Mouse (Mus musculus) C2C12 (cell line): ENCODE results near the gene Dpy30. TPM values are rescaled to one million over a fixed set of nuclear protein-coding genes. Genes with fewer than 3 reads are reported as not detected.

ENCODE experiments used
- H3K27me3 ChIP-seq: one replicate; pipeline ENCODE4 v1.6.1; 2011; ENCODE audit not compliant: control insufficient read depth, insufficient read depth, insufficient read length
- H3K36me3 ChIP-seq: one replicate; pipeline ENCODE4 v1.6.1; 2011; ENCODE audit not compliant: control insufficient read depth, insufficient read depth
- H3K4me3 ChIP-seq: one replicate; pipeline ENCODE4 v1.5.1; 2011; ENCODE audit warnings: mild to moderate bottlenecking, control low read depth; ENCODE audit not compliant: poor library complexity, insufficient read depth, severe bottlenecking
- H3K79me2 ChIP-seq: one replicate; pipeline ENCODE4 v1.6.1; 2011; ENCODE audit not compliant: control insufficient read depth, insufficient read depth
- H3K79me3 ChIP-seq: one replicate; pipeline ENCODE4 v1.6.1; 2011; ENCODE audit warnings: low read depth, control low read depth
- H3ac ChIP-seq: one replicate; pipeline ENCODE3; 2011; ENCODE audit warnings: low read depth; ENCODE audit not compliant: control insufficient read depth, insufficient read length
- CEBPB ChIP-seq: IDR thresholded peaks from one replicate; pipeline ENCODE4 v1.6.1; 2011; ENCODE audit warnings: low read depth, mild to moderate bottlenecking, control low read depth, moderate library complexity
- CTCF ChIP-seq: IDR thresholded peaks from one replicate; pipeline ENCODE4 v1.5.1; 2011; ENCODE audit not compliant: control insufficient read depth, insufficient read depth, insufficient read length
- FOSL1 ChIP-seq: IDR thresholded peaks from one replicate; pipeline ENCODE4 v1.8.0; 2011; ENCODE audit warnings: mild to moderate bottlenecking, low read length; ENCODE audit not compliant: poor library complexity, insufficient read depth, severe bottlenecking
- MAX ChIP-seq: IDR thresholded peaks from one replicate; pipeline ENCODE4 v1.6.1; 2011; ENCODE audit warnings: mild to moderate bottlenecking, control low read depth
- MYOD1 ChIP-seq: IDR thresholded peaks from one replicate; pipeline ENCODE4 v1.6.1; 2011; ENCODE audit warnings: low read depth; ENCODE audit not compliant: control insufficient read depth, insufficient read length
- MYOG ChIP-seq: IDR thresholded peaks from one replicate; pipeline ENCODE4 v1.6.1; 2011; ENCODE audit not compliant: control insufficient read depth, insufficient read length; ENCODE audit errors: extremely low read depth
- USF1 ChIP-seq: IDR thresholded peaks from one replicate; pipeline ENCODE4 v1.6.1; 2011; ENCODE audit warnings: low read depth, mild to moderate bottlenecking, control low read depth, moderate library complexity
- polyA plus RNA-seq: library from polyadenylated mRNA; unstranded; fragments of >200 nt; fragmentation: generic; extraction: Trizol; gene quantifications from one replicate; pipeline ENCODE4 v1.2.1, GENCODE M21; 2012; ENCODE audit warnings: missing spikeins

Gene Dpy30
- polyA plus RNA-seq, 1 experiment: 117 TPM

DNA sequence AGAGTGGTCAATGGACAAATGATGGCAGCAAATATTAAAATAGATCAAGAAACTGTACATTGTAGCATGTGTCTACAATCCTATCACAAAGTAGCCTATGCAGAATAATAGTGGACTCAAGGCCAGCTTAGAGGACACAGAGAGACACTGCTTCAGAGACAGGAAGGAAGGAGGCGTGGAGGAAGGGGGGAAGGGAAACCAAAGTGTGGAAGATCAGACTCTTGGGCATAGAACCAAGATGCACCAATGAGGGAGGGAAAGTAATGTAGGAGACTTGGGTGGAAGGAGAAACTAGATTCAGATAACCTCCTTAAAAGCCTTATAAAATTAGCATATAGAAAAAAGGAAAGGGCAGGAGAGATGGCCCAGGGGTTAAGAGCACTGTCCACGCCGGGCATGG lies 61.3 kb downstream of the Dpy30 start:
- no peaks in the 10 kb centered on the region for H3K27me3 ChIP-seq
- peaks cover 92% of the 10 kb centered on the region for H3K79me3 ChIP-seq
- peaks cover 99% of the 10 kb centered on the region for H3K79me2 ChIP-seq
- H3K4me3 ChIP-seq: no peak overlapping the region
- H3ac ChIP-seq: no peak overlapping the region
- H3K36me3 ChIP-seq: peaks cover 10% of the 10 kb centered on the region
- TF ChIP-seq FOSL1: no peak
- TF ChIP-seq CEBPB: no peak
- no peak for TF ChIP-seq MYOD1
- no peak for TF ChIP-seq USF1
- TF ChIP-seq MAX: no peak
- no peak for TF ChIP-seq CTCF
- no peak for TF ChIP-seq MYOG

Other genes with a start within 250 kb of the Dpy30 start
- gene Memo1, start 28.4 kb downstream of the Dpy30 start, polyA plus RNA-seq: 63.5 TPM
- 9.5 TPM for gene Spast, start 15.0 kb upstream of the Dpy30 start, polyA plus RNA-seq
- gene Slc30a6, start 71.7 kb upstream of the Dpy30 start, polyA plus RNA-seq: 18.3 TPM
- 0.01 TPM for gene Nlrc4, start 135.2 kb upstream of the Dpy30 start, polyA plus RNA-seq
- gene Yipf4, start 165.5 kb upstream of the Dpy30 start, polyA plus RNA-seq: 21.6 TPM
- gene Birc6, start 204.4 kb upstream of the Dpy30 start, polyA plus RNA-seq: 25.5 TPM